Mouse (Mus musculus) intestine, embryonic 14.5 days (tissue): ENCODE measurements around the gene Camta1. TPM values are rescaled to one million over a fixed set of nuclear protein-coding genes. Genes with fewer than 3 reads are reported as not detected.

ENCODE experiments used
- ATAC-seq: fragments of 200-750 bp; cut with Nextera tagmentation; replicated peaks from 2 replicates; pipeline ENCODE4 v1.8.0; 2017; ENCODE audit warnings: low read depth, moderate number of reproducible peaks, moderate TSS enrichment, moderate library complexity; ENCODE audit not compliant: low FRiP score, low TSS enrichment
- DNase-seq: peaks from one replicate; pipeline ENCODE4 v3.0.0-alpha.2; 2018; ENCODE audit warnings: low spot score
- H3K27ac ChIP-seq: fragments of 300-500 bp; sonication (generic); 2 replicates; pipeline ENCODE4 v1.5.1; 2014; ENCODE audit warnings: low read depth, mild to moderate bottlenecking, control low read depth
- H3K27me3 ChIP-seq: fragments of 300-500 bp; sonication (generic); replicated peaks from 2 replicates; pipeline ENCODE4 v1.6.1; 2014; ENCODE audit warnings: low read length, control low read depth; ENCODE audit not compliant: control insufficient read depth, insufficient read depth
- H3K36me3 ChIP-seq: fragments of 300-500 bp; sonication (generic); 2 replicates; pipeline ENCODE4 v1.6.1; 2014; ENCODE audit warnings: low read length, control low read depth; ENCODE audit not compliant: control insufficient read depth, insufficient read depth
- H3K4me1 ChIP-seq: fragments of 300-500 bp; sonication (generic); replicated peaks from 2 replicates; pipeline ENCODE4 v1.6.1; 2014; ENCODE audit warnings: low read length, control low read depth, mixed read lengths; ENCODE audit not compliant: control insufficient read depth, insufficient read depth
- H3K4me2 ChIP-seq: fragments of 300-500 bp; sonication (generic); 2 replicates; pipeline ENCODE4 v1.6.1; 2014; ENCODE audit warnings: low read length
- H3K4me3 ChIP-seq: fragments of 300-500 bp; sonication (generic); 2 replicates; pipeline ENCODE4 v1.5.1; 2014; ENCODE audit warnings: low read depth, low read length, control low read depth, mixed read lengths
- H3K9ac ChIP-seq: fragments of 300-500 bp; sonication (generic); 2 replicates; pipeline ENCODE4 v1.6.1; 2014; ENCODE audit warnings: mild to moderate bottlenecking, low read length
- H3K9me3 ChIP-seq: fragments of 300-500 bp; sonication (generic); 2 replicates; pipeline ENCODE4 v1.6.1; 2016; ENCODE audit warnings: low read length, control low read depth; ENCODE audit not compliant: control insufficient read depth
- WGBS: fragments of 180-500 bp; shearing (Covaris S2); extraction: QIAGEN DNeasy Blood & Tissue Kit; methylation state at CpG from one replicate; pipeline ENCODE4 v1.1.7; 2014; 5-methylcytosine and 5-hydroxymethylcytosine counted together
- polyA plus RNA-seq: library from polyadenylated mRNA; unstranded; fragments of >200 nt; fragmentation: Nextera tagmentation; extraction: Ambion mirVana; gene quantifications from 2 replicates; pipeline ENCODE4 v1.2.1, GENCODE M21; 2014

The Camta1 gene
- polyA plus RNA-seq, 1 experiment from 2014 or later = 88.1 TPM

- H3K9ac ChIP-seq = no peak overlapping the region
- no peak overlapping the region for H3K4me3 ChIP-seq
- H3K27me3 ChIP-seq = no peaks in the 10 kb centered on the region
- ATAC-seq = no peak
- WGBS = 82% methylated on average over 10 of the region's 10 CpGs
- H3K9me3 ChIP-seq = no peaks in the 10 kb centered on the region
- H3K4me2 ChIP-seq = no peak overlapping the region
- no peak for DNase-seq
- no peaks in the 10 kb centered on the region for H3K36me3 ChIP-seq
- no peak overlapping the region for H3K27ac ChIP-seq
- H3K4me1 ChIP-seq = no peaks in the 10 kb centered on the region
Measured at GRCm38 (mm10) chr4:150950972-150951371, 910.7 kb downstream of the Camta1 start.

DNA sequence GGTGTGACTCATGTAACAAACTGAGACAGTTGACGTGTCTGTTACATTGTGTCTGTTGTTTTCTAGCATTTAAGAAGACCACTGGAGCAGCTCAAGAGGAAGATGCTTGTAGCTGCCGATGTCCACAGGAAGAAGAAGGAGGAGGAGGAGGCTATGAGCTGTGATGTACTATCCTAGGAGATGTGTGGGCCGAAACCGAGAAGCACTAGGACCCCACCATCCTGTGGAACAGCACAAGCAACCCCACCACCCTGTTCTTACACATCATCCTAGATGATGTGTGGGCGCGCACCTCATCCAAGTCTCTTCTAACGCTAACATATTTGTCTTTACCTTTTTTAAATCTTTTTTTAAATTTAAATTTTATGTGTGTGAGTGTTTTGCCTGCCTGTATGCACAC lies 917.0 kb downstream of the Camta1 start:
- 93% methylated on average over 7 of the region's 7 CpGs for WGBS
- DNase-seq (no peak), ATAC-seq (no peak)
- no peak overlapping the region for H3K27ac ChIP-seq
- no peaks in the 10 kb centered on the region for H3K4me1 ChIP-seq
- no peak overlapping the region for H3K9ac ChIP-seq
- H3K4me2 ChIP-seq = no peak overlapping the region
- no peaks in the 10 kb centered on the region for H3K36me3 ChIP-seq
- no peaks in the 10 kb centered on the region for H3K27me3 ChIP-seq
- H3K9me3 ChIP-seq = no peaks in the 10 kb centered on the region
- no peak overlapping the region for H3K4me3 ChIP-seq

DNA sequence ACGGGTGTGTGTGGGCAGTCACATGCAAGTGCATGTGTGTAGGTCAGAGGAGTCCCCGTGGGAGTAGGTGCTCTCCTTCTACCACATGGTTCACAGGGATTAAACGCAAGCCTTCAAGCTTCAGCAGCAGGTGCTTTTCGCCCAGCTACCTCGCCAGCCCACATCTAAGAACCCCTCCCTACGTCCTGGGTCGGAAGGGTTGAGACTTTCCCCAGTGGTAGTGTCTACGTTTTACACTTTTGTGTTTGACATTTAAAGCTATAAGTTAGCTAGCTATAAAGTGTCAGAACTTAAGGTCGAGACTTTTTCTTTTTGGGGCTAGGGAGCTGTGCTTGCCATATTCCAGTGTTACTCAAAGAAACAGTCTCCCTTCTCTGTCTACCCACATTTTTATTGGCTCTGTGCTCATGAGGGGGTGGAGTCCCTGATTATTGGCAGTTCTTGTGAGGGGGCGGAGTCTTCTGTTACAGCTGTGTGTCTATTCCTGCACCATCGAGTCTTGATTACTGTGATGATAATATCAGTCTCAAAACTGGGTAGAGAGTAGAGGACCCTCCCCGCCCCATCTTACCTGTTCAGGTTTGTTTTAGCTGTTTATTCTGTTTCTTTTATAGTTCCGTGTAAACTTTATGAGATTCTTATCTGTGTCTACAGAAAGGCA lies 921.6 kb downstream of the Camta1 start:
- ATAC-seq (no peak), DNase-seq (no peak)
- no peak overlapping the region for H3K4me2 ChIP-seq
- no peaks in the 10 kb centered on the region for H3K36me3 ChIP-seq
- no peak overlapping the region for H3K27ac ChIP-seq
- H3K27me3 ChIP-seq = no peaks in the 10 kb centered on the region
- H3K9ac ChIP-seq = no peak overlapping the region
- WGBS = 62% methylated on average over 13 of the region's 13 CpGs
- H3K4me1 ChIP-seq = no peaks in the 10 kb centered on the region
- no peak overlapping the region for H3K4me3 ChIP-seq
- no peaks in the 10 kb centered on the region for H3K9me3 ChIP-seq

DNA sequence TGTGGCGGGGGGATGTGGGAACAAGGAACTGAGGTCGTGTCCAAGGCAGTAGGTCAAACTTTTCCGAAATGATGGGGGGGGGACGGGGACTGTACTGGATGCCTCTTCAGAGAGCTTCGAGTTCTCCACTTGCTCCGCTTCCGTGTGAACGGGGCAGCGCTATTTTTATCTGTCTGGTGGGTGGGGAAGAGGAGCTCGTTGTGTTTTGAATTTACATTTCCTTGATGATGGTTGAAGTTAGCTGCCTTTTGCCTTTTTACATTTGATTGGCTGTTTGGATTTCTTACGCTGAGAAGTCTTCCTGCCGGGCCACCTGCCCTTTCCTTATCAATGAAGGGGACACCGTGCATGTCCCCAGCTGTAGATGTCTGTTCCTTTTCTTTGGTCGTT lies 923.6 kb downstream of the Camta1 start:
- H3K9ac ChIP-seq = no peak overlapping the region
- no peaks in the 10 kb centered on the region for H3K4me1 ChIP-seq
- H3K4me2 ChIP-seq = 0 out of 2 replicates have a peak overlapping the region, but pooled peaks have one; percentile 9
- DNase-seq (no peak), ATAC-seq (no peak)
- no peaks in the 10 kb centered on the region for H3K36me3 ChIP-seq
- H3K4me3 ChIP-seq = no peak overlapping the region
- WGBS = 51% methylated on average over 14 of the region's 14 CpGs
- 0 out of 2 replicates have a peak, but pooled peaks cover 2% of the 10 kb centered on the region for H3K27me3 ChIP-seq
- H3K27ac ChIP-seq = no peak overlapping the region
- H3K9me3 ChIP-seq = no peaks in the 10 kb centered on the region

DNA sequence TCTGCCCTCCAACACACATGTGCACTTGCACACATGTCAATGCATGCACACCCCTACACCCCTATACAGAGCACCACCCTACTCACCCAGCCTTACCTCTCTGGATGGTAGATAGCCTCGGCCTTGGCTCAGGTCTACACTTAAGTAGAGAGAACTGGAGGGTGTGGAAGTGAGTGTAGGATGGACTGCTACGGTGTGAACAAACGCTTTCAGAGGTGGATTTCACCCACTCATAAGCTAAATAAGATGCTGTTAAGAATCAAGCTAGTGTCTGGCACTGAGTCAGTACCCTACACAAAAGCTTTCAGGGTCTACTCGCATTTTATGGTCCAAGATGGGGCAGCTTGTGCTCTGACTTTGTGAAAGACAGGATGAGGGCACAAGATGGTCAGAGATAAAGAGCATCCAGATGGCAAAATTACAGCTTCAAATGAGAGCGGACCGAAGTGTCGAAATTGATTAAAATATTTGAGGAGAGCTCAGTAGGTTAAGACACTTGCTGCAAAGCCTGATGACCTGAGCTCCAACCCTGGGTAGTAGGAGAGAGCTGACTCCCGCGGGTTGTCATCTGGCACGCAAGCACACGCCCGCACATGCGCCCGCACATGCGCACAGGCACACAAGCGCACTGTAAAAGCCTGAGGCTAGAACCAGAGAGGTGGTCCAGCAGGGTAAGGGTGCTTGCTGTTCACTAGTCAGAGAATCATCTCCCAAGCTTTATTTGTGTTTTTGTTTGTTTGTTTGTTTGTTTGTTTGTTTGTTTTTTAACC lies 924.2 kb downstream of the Camta1 start:
- H3K9ac ChIP-seq = no peak overlapping the region
- H3K27me3 ChIP-seq = 0 out of 2 replicates have a peak, but pooled peaks cover 2% of the 10 kb centered on the region
- ATAC-seq (no peak), DNase-seq (no peak)
- 81% methylated on average over 16 of the region's 16 CpGs for WGBS
- no peak overlapping the region for H3K4me3 ChIP-seq
- no peaks in the 10 kb centered on the region for H3K9me3 ChIP-seq
- H3K4me1 ChIP-seq = no peaks in the 10 kb centered on the region
- 0 out of 2 replicates have a peak overlapping the region, but pooled peaks have one; percentile 9 for H3K4me2 ChIP-seq
- H3K27ac ChIP-seq = no peak overlapping the region
- no peaks in the 10 kb centered on the region for H3K36me3 ChIP-seq

DNA sequence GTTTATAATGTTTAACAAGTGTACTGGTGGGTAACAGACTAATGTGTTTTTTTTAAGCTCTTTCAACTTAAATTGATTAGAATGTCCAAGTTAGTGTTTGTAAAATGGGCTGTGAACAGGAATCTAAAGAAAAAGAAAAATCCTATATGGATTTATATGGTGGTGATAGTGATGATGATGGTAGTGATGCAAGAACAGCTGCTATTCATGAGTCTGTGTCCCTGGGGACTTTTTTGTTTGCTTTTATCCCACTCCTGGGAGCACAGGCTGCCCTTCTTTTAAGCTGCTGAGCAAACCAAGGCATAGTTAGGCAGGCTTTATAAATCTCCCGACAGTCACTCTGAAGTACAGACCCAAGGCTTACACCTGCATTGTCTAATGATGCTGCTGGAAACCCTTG lies 928.2 kb downstream of the Camta1 start:
- Histone ChIP-seq H3K4me3 (no peak overlapping the region), H3K36me3 (no peaks in the 10 kb centered on the region), H3K9ac (no peak overlapping the region), H3K4me1 (no peaks in the 10 kb centered on the region), H3K4me2 (no peak overlapping the region), H3K27me3 (0 out of 2 replicates have a peak, but pooled peaks cover 2% of the 10 kb centered on the region), H3K9me3 (no peaks in the 10 kb centered on the region), H3K27ac (no peak overlapping the region)
- no peak for ATAC-seq
- WGBS = 70% methylated on average over 1 of the region's 1 CpGs
- no peak for DNase-seq

DNA sequence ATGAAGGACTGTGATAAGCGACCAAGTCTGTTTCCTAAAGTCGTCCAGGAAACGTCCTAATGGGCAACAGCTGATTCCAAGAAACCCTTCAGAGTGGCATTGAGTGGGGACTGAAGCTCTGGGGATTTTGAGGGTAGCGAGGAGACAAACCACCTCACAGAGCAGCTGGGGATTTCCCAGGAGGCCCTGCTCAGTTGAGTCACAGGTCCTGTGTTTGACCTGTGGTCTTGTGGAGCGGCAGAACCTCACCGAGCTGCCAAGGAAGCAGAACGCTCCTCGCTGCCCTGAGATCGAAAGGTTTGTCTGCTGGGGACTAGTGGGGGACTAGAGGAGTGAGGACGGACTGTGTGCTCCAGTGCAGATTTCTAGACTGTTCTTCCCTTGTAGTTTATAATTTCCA lies 933.9 kb downstream of the Camta1 start:
- DNase-seq = no peak
- no peak overlapping the region for H3K9ac ChIP-seq
- no peak overlapping the region for H3K4me3 ChIP-seq
- H3K4me1 ChIP-seq = no peaks in the 10 kb centered on the region
- no peaks in the 10 kb centered on the region for H3K27me3 ChIP-seq
- H3K27ac ChIP-seq = no peak overlapping the region
- no peak overlapping the region for H3K4me2 ChIP-seq
- H3K36me3 ChIP-seq = no peaks in the 10 kb centered on the region
- no peak for ATAC-seq
- H3K9me3 ChIP-seq = no peaks in the 10 kb centered on the region
- WGBS = 60% methylated on average over 10 of the region's 10 CpGs

- Histone ChIP-seq H3K27ac (no peak overlapping the region), H3K36me3 (no peaks in the 10 kb centered on the region), H3K27me3 (no peaks in the 10 kb centered on the region), H3K9me3 (no peaks in the 10 kb centered on the region), H3K4me3 (no peak overlapping the region), H3K9ac (no peak overlapping the region), H3K4me2 (no peak overlapping the region), H3K4me1 (no peaks in the 10 kb centered on the region)
- ATAC-seq (no peak), DNase-seq (no peak)
- 49% methylated on average over 13 of the region's 14 CpGs for WGBS
Measured at GRCm38 (mm10) chr4:150926924-150927705, 934.6 kb downstream of the Camta1 start.
